Mouse (Mus musculus) layer of hippocampus, adult 9-11 months (tissue): ENCODE measurements at regions not wholly inside any gene's neighbourhood (a gene's known extent, or its start where the extent isn't known, plus 50 kb on each side); places are given as distances from the start of the nearest gene placed in this dataset.

Source experiments
- DNase-seq: peaks from one replicate; pipeline ENCODE4 v3.0.0; 2022

DNA sequence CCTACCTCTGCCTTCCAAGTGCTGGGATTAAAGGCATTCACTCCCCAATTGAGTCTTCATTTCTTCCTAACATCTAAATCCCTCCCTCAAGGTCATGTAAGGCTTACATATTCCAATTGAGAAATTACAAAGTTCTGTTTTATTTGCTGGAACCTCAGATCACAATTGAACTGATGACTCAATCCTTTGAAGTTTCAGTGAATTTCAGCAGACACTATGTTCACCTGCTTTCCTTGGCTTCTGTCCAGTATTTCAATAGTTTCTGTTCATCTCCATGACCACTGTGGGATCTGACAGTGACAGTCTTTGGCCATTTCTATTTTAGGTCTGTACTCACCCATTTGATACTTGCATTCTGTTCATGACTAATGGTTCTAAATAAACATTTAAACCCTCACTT lies 241.9 kb upstream of the Cdh12 start:
- no peak for DNase-seq

DNA sequence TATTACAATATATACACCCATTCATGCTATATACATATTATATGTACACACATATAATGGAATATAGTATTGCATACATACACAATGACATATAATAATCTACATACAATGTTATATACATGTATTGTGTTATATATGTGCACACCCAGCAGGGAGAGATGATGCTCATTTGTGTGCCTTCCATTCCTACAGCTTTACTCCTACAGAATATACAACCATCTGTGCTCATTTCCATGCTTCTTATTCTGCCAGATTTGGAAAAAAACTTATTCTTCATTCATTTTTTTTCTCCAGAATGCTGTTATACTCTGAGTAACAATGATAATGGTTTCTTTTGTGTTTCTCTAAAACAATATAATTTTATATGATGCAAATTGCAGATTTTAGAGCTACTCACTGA lies 227.0 kb upstream of the Cdh12 start:
- no peak for DNase-seq

DNA sequence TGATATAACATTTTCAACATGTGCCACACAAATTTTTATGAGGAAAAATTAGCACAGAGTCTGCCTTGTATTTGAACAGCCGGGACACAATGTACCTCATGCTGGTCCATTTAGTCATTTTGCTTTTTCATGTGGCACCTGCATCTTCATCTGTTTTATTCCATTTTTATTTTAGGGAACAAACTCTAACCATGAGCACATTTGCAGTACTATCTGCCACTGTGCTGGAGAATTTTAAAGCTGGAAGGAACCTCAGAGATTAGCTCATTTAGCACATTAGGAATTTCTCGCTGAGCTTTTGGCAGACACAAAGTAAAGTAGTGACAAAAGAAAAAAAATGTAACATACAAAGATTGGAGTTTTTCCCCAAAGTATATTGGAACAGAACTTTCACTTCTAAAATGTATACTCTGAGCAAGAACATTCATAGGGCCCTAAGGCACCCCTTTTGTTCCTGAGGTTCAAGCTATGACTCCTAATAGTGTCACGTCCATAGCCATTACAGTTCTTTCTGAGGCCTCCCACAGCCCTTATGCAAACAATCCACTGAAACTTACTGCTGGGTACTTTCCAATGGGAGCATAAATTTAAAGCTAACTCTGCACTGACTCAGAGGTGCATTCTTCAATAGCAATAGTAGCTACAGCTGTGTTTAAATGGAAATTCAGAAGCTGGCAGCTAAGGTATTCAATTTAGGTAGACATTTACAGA lies 225.6 kb upstream of the Cdh12 start:
- DNase-seq: peak; percentile 71

DNA sequence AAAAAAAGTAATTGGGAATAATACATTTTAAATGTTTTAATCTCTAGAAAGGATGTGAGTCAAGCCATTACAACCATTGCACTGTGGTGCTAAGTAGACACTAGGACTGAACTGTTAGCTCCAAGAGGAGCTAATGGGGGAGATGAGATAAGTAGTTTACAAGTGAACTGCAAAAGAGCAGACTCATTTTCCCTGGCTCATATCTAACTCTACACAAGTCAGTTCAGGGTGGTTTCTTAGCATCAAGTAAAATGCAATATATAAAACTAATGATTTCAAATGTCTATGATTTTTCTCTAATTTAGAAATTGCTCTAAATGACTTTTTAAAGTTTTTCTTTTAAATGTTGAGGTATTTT lies 225.1 kb upstream of the Cdh12 start:
- no peak for DNase-seq

DNA sequence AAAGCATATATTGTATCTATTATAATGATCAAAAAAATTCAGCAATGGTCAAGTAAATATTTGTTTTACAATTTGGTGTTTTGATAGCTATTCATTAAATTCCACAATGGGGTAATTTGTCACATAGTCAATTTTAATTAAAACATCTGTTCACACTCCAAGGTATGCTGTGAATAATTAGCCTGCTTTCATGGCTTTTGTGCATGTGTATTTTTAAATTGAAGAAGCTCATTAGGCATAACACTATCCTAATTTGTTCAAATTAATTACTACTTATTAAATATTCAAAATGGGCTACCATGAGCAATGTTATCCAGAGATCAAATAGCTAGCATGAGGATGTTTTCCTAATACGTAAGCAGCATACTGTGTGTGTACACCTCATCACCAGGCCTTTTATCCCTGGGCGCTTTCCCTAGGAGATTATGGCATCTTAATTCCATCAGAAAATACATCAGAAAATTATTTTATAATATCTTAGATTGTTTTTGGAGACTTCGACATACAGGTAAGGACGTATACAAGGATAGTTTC lies 183.6 kb upstream of the Cdh12 start:
- DNase-seq: no peak

DNA sequence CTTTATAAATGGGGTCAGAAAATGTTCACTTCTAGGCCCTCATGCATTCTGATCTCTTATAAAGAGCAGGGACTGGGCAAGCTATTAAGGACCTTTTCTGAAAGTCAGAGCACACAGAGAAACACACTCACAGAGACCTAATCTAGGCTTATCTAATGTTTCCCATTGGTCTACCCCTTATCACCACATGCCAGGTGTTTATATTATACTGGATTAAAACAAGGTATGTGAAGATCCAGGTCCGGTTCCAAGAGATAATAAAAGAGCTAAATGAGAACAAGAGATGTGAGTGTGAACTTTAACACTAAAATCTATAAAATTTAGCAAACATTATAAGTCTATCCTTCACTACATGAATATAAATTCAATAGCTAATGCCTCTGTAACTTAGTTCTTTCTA lies 135.1 kb upstream of the Cdh12 start:
- no peak for DNase-seq

DNA sequence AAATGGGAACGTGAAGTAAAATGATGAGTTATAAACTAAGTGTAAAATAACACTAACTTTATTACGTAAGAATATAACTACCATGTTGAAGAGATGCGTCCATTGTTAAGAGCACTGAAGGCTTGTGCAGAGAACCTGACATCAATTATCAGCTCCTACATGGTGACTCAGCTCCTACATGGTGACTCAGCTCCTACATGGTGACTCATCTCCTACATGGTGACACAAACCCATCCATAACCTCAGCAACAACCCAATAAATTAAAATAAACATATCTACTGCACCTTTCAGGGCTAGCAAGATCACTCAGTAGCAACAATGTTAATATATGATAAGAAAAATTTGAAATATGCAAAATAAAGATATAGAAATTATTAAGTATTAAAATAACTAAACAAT lies 125.5 kb upstream of the Cdh12 start:
- no peak for DNase-seq
